Mouse (Mus musculus) liver, embryonic 11.5 days (tissue): ENCODE data around the gene Tjp3. TPM values are rescaled to one million over a fixed set of nuclear protein-coding genes. Genes with fewer than 3 reads are reported as not detected.

Source experiments
- ATAC-seq: fragments of 200-750 bp; cut with Nextera tagmentation; replicated peaks from 2 replicates; pipeline ENCODE4 v1.8.0; 2017; ENCODE audit warnings: moderate number of reproducible peaks, mild to moderate bottlenecking, moderate TSS enrichment, moderate library complexity; ENCODE audit not compliant: low FRiP score
- DNase-seq: peaks from one replicate; pipeline ENCODE4 v3.0.0-alpha.2; 2017; ENCODE audit warnings: low spot score
- H3K27ac ChIP-seq: fragments of 300-500 bp; sonication (generic); 2 replicates; pipeline ENCODE4 v1.5.1; 2014; ENCODE audit warnings: mild to moderate bottlenecking, low read depth, low read length, control low read depth
- H3K27me3 ChIP-seq: fragments of 300-500 bp; sonication (generic); replicated peaks from 2 replicates; pipeline ENCODE4 v1.6.1; 2014; ENCODE audit warnings: low read length, mixed read lengths; ENCODE audit not compliant: control insufficient read depth, insufficient read depth
- H3K36me3 ChIP-seq: fragments of 300-500 bp; sonication (generic); 2 replicates; pipeline ENCODE4 v1.6.1; 2014; ENCODE audit warnings: mild to moderate bottlenecking, low read length, moderate library complexity, mixed read lengths; ENCODE audit not compliant: control insufficient read depth, insufficient read depth
- H3K4me1 ChIP-seq: fragments of 300-500 bp; sonication (generic); replicated peaks from 2 replicates; pipeline ENCODE4 v1.6.1; 2014; ENCODE audit warnings: low read length, mixed read lengths; ENCODE audit not compliant: control insufficient read depth, insufficient read depth
- H3K4me2 ChIP-seq: fragments of 300-500 bp; sonication (generic); 2 replicates; pipeline ENCODE4 v1.6.1; 2014; ENCODE audit warnings: mild to moderate bottlenecking, control low read depth, moderate library complexity
- H3K4me3 ChIP-seq: fragments of 300-500 bp; sonication (generic); 2 replicates; pipeline ENCODE4 v1.5.1; 2014; ENCODE audit warnings: low read depth, low read length, control low read depth
- H3K9ac ChIP-seq: fragments of 300-500 bp; sonication (generic); 2 replicates; pipeline ENCODE4 v1.6.1; 2014; ENCODE audit warnings: low read depth, low read length, control low read depth
- H3K9me3 ChIP-seq: fragments of 300-500 bp; sonication (generic); 2 replicates; pipeline ENCODE4 v1.6.1; 2016; ENCODE audit warnings: low read length, inconsistent platforms, mixed read lengths; ENCODE audit not compliant: control insufficient read depth
- WGBS: fragments of 180-500 bp; shearing (Covaris S2); extraction: QIAGEN DNeasy Blood & Tissue Kit; methylation state at CpG from one replicate; pipeline ENCODE4 v1.1.7; 2014; 5-methylcytosine and 5-hydroxymethylcytosine counted together
- polyA plus RNA-seq: library from polyadenylated mRNA; unstranded; fragments of >200 nt; fragmentation: Nextera tagmentation; extraction: Ambion mirVana; gene quantifications from 2 replicates; pipeline ENCODE4 v1.2.1, GENCODE M21; 2014

Tjp3 gene
- polyA plus RNA-seq, 1 experiment from 2014 or later = 1.8 TPM

- no peaks in the 10 kb centered on the region for H3K36me3 ChIP-seq
- H3K9ac ChIP-seq = no peak overlapping the region
- 30% methylated on average over 24 of the region's 24 CpGs for WGBS
- H3K4me3 ChIP-seq = no peak overlapping the region
- peaks cover 13% of the 10 kb centered on the region for H3K27me3 ChIP-seq
- DNase-seq = no peak
- peak overlapping the region; percentile 24 for H3K4me2 ChIP-seq
- H3K9me3 ChIP-seq = no peaks in the 10 kb centered on the region
- H3K27ac ChIP-seq = 0 out of 2 replicates have a peak overlapping the region, but pooled peaks have one; percentile 15
- ATAC-seq = no peak
- H3K4me1 ChIP-seq = peaks cover 50% of the 10 kb centered on the region
Measured at GRCm38 (mm10) chr10:81290698-81291460, 502 bp downstream of the Tjp3 start.

- Histone ChIP-seq H3K4me3 (no peak overlapping the region), H3K27ac (no peak overlapping the region), H3K4me1 (peaks cover 43% of the 10 kb centered on the region), H3K27me3 (peaks cover 19% of the 10 kb centered on the region), H3K36me3 (no peaks in the 10 kb centered on the region), H3K9ac (no peak overlapping the region), H3K9me3 (no peaks in the 10 kb centered on the region), H3K4me2 (no peak overlapping the region)
- 60% methylated on average over 14 of the region's 14 CpGs for WGBS
- ATAC-seq (no peak), DNase-seq (no peak)
Measured at GRCm38 (mm10) chr10:81289811-81290210, 1.6 kb downstream of the Tjp3 start.

GRCm38 (mm10) chr10:81289278-81289677, 2.1 kb downstream of the Tjp3 start:
- Histone ChIP-seq H3K4me1 (peaks cover 38% of the 10 kb centered on the region), H3K9ac (no peak overlapping the region), H3K27me3 (peaks cover 25% of the 10 kb centered on the region), H3K9me3 (no peaks in the 10 kb centered on the region), H3K36me3 (no peaks in the 10 kb centered on the region), H3K27ac (no peak overlapping the region), H3K4me2 (no peak overlapping the region), H3K4me3 (no peak overlapping the region)
- DNase-seq (no peak), ATAC-seq (no peak)
- WGBS = 4% methylated on average over 7 of the region's 7 CpGs

- Histone ChIP-seq H3K4me1 (peaks cover 31% of the 10 kb centered on the region), H3K4me2 (no peak overlapping the region), H3K4me3 (no peak overlapping the region), H3K9me3 (no peaks in the 10 kb centered on the region), H3K27me3 (peaks cover 31% of the 10 kb centered on the region), H3K9ac (no peak overlapping the region), H3K36me3 (no peaks in the 10 kb centered on the region), H3K27ac (no peak overlapping the region)
- 30% methylated on average over 6 of the region's 6 CpGs for WGBS
- DNase-seq = no peak
- ATAC-seq = no peak
Measured at GRCm38 (mm10) chr10:81288601-81289000, 2.8 kb downstream of the Tjp3 start.

- Histone ChIP-seq H3K4me1 (peaks cover 29% of the 10 kb centered on the region), H3K9ac (no peak overlapping the region), H3K27ac (no peak overlapping the region), H3K36me3 (no peaks in the 10 kb centered on the region), H3K4me3 (no peak overlapping the region), H3K27me3 (peaks cover 40% of the 10 kb centered on the region), H3K4me2 (no peak overlapping the region), H3K9me3 (no peaks in the 10 kb centered on the region)
- 57% methylated on average over 8 of the region's 8 CpGs for WGBS
- ATAC-seq = no peak
- peak; percentile 73 for DNase-seq
Measured at GRCm38 (mm10) chr10:81287513-81288157, 3.7 kb downstream of the Tjp3 start.

GRCm38 (mm10) chr10:81286586-81286985, 4.8 kb downstream of the Tjp3 start:
- no peaks in the 10 kb centered on the region for H3K36me3 ChIP-seq
- ATAC-seq = no peak
- no peak overlapping the region for H3K27ac ChIP-seq
- WGBS = 34% methylated on average over 6 of the region's 6 CpGs
- peaks cover 47% of the 10 kb centered on the region for H3K27me3 ChIP-seq
- H3K4me1 ChIP-seq = peaks cover 23% of the 10 kb centered on the region
- DNase-seq = no peak
- H3K9ac ChIP-seq = no peak overlapping the region; the same call in 1 of the 2 replicates
- no peaks in the 10 kb centered on the region for H3K9me3 ChIP-seq
- no peak overlapping the region; the same call in 1 of the 2 replicates for H3K4me3 ChIP-seq
- H3K4me2 ChIP-seq = peak overlapping the region; percentile 63; the same call in 1 of the 2 replicates

- Histone ChIP-seq H3K4me3 (peak overlapping the region; percentile 48), H3K27ac (no peak overlapping the region), H3K9me3 (no peaks in the 10 kb centered on the region), H3K4me1 (peaks cover 17% of the 10 kb centered on the region), H3K4me2 (peak overlapping the region; percentile 63), H3K36me3 (no peaks in the 10 kb centered on the region), H3K27me3 (peaks cover 50% of the 10 kb centered on the region), H3K9ac (peak overlapping the region; percentile 58)
- ATAC-seq = peak; percentile 79
- WGBS = 2% methylated on average over 54 of the region's 54 CpGs
- peak; percentile 92 for DNase-seq
Measured at GRCm38 (mm10) chr10:81285694-81286450, 5.5 kb downstream of the Tjp3 start.

GRCm38 (mm10) chr10:81284719-81285118, 6.7 kb downstream of the Tjp3 start:
- no peak overlapping the region for H3K27ac ChIP-seq
- H3K4me1 ChIP-seq = peaks cover 15% of the 10 kb centered on the region
- H3K9me3 ChIP-seq = no peaks in the 10 kb centered on the region
- WGBS = 10% methylated on average over 17 of the region's 17 CpGs
- no peaks in the 10 kb centered on the region for H3K36me3 ChIP-seq
- H3K4me3 ChIP-seq = no peak overlapping the region
- no peak for ATAC-seq
- H3K4me2 ChIP-seq = peak overlapping the region; percentile 63
- no peak overlapping the region for H3K9ac ChIP-seq
- H3K27me3 ChIP-seq = peaks cover 53% of the 10 kb centered on the region
- no peak for DNase-seq
